Mouse (Mus musculus): ENCODE data around the gene Sema4d.

Sema4d gene

GRCm38 (mm10) chr13:51725446-51725845, 68.1 kb downstream of the Sema4d start:
- DNase-seq = peak; percentile 45 to 53

DNA sequence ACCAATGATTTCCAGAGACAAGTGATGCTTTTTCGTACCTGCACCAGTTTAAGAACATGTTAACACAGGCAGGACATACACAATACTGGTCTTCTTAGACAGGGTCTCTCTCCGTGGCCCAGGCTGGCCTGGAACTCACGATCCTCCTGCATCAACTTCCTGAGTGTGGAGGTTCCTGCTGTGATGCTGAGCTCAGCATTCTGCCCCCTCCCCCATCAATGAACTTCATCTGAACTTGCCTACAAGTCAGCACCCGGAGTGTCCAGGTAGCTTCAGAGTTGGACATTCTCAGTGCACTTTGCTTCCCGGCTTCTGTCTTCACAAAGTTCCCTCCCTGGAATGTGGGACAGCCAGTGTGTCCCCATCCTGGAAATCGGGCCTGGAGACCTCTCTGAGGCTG, 69.0 kb downstream of the Sema4d start:
- DNase-seq = no peak

GRCm38 (mm10) chr13:51723114-51723513, 70.4 kb downstream of the Sema4d start:
- no peak for DNase-seq

DNA sequence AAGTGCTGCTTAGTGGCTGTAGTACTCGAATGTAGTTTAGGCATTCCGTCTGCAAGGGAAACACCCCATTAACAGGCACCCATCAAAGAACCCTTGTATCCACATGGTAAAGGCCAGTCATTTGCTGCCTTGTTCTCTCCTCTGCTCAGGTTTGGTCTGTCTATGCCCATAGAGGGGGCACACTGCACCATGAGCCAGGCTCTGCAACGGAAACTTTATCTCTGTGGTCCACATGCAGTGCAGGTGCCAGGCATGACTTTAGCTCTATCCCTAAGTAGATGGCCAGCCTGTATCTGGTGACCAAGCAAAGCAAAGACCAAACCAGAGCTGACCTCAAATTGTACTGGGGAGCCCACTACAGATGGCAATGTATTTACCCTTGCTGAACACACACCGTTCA, 73.0 kb downstream of the Sema4d start:
- no peak for DNase-seq

DNA sequence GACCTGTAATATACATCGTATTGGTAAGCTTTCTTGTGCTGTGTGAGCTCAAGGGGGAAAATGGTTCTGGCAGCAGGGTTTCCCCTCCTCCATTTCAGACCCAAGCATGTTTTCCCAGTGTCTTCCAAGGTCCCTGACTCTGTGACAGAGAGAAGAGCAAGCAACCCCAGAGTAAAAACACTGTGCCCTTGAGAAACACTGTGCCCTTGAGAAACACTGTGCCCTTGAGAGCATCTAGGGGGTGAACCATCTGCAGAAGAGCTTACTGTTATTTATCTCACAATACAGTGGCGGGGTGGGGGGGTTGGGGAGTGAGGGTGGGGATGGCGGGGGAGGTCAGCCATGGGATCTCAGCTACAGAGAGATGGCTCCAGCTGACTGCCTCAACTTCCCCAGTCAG, 74.3 kb downstream of the Sema4d start:
- no peak for DNase-seq

GRCm38 (mm10) chr13:51716350-51717263, 76.9 kb downstream of the Sema4d start:
- peak; percentile 74 to 81 for DNase-seq

GRCm38 (mm10) chr13:51712022-51712421, 81.5 kb downstream of the Sema4d start:
- DNase-seq = no peak

DNA sequence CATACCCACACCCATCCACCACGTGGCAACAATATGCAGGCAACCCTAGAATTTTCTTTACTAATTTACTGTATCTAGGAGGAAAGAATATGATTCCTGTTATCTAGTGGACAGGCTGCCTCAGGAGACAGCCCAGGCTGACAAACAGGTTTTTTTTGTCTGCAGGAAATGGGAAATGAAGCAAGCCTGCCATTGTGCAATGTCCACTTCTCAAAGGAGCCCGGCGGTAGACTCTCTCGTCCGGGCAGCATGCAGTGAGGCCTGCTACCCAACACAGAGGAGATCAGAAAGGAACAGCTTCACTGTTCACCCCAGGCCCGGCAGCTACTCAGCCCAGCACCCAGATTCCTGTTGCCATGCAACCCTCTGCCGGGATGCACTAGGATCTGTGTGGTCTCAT, 82.8 kb downstream of the Sema4d start:
- no peak for DNase-seq

DNA sequence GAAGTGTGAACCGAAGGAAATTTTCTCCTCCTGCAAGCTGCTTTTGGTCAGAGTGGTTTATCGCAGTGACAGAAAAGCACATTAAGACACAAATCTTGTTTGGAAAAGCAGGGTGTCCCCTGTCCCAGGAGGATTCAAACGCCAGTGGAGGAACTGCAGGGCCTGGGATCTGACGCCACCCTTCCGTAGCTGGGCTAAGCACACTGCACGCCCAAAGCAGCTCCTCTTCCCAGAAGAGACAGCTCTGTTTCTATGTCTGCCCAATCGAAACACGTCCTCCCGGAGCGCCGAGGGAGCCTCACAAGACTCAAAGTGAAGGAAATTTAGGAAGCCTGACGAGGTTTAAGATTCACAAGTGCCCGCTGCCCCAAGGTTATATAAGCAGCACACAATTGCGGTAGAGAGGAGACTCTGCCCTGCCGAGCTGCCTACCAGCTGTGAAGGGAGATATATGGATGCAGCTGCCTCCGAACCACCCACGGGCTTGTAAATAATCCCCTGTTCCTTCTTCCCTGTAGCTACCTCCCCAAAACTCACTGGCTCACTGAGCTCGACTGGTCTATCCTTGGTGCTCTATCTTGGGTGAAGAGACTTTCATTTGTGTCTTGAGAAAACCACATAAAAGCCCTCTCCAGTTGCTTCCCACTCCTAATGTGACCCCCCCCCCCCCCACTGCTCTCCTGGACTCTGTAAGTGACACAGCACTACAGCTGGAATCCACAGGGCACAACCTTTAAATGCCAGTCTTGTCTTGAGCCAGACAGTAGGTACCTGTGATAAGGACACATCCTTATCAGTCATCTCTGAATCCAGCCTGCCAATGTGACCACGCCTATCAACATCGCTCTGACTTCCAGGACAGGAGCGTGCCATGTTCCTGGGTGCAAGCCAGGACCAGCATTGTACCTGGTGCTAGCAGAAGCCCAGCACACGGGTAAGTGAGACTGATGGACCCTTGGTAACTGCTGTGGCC, 87.4 kb downstream of the Sema4d start:
- DNase-seq = no peak

- DNase-seq = no peak
These were observed 89.7 kb downstream of the Sema4d start for GRCm38 (mm10) chr13:51703893-51704292.

GRCm38 (mm10) chr13:51698318-51698717, 95.2 kb downstream of the Sema4d start:
- DNase-seq = no peak

DNA sequence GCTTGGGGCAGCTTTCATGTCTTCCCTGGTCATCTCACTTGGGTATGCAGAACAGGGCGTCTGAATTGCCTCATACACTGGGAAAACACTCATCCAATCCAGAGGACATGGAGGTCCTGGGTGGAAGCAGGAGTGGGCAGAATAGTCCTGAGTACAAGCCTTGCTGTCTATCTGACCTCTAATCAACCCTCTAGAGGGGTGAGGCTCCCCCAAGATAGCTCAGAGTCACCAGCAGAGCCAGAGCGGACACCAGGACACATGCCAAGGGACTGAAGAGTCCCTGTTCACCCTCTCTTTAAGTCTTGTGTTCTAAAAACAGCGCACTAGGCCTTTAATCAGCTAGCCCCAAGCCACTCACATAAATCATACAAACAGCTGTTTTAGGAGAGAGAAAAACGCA, 95.7 kb downstream of the Sema4d start:
- no peak for DNase-seq

GRCm38 (mm10) chr13:51697455-51697854, 96.1 kb downstream of the Sema4d start:
- DNase-seq = no peak

DNA sequence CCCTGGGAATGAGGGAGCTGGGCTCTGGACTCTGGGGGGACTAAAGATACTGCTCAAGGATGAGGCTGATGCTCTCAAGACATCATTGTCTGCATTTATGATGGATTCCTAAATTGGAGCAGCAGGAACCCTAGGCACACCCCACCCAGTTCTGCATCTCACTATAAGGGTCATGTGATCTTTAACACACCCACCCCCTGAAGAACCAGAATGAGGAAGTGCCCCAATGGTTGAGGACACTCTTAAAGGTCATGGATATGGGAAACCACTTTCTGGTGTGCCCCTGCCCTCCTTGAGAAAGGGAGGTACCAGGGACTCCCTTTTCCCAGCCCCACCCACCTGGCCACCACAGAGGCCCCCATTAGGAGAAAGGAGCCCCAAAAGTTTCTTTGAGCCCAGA, 97.1 kb downstream of the Sema4d start:
- no peak for DNase-seq

DNA sequence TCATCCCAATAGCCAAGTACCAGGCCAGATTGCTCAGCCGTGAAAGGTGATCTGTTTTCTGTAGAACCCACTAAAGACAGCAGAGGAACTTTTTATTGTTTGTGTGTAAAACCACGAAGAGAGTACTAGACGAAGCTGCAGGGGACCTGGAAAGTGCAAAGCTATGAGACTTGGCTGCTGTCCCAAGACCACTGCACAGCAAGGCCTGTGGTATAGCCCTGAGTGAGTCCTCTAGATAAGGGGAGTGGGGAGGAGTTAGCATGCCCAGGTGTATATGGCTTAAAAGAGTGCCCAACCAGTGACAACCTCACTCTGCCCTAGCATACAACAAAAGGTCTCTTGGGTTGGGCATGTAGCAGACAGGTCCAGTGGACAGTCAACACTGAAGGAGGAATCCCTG, 104.9 kb downstream of the Sema4d start:
- no peak for DNase-seq

GRCm38 (mm10) chr13:51686966-51687365, 106.6 kb downstream of the Sema4d start:
- no peak for DNase-seq

- DNase-seq = no peak
These were observed 108.1 kb downstream of the Sema4d start for GRCm38 (mm10) chr13:51685290-51685966.

- DNase-seq = no peak
These were observed 111.9 kb downstream of the Sema4d start for GRCm38 (mm10) chr13:51681634-51682033.

DNA sequence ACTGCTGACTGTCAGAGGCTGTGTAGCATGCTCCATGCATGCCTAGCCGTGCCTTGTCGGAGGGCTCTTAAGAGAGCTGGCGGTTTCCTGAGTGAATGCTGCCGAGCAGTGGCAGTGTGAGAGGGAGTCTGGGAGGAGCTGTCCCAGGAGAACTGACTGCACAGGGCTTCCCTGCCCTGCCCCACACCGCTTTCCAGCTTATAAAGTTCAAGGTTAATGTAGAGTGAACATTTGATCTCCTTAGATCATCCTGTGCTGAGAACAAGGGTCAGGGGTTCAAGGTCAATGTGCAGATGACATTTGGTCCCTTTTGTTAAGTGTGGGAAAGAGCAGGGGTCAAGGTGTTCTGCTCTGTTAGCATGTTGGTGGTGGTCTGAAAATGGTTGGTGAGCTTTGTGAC, 112.5 kb downstream of the Sema4d start:
- no peak for DNase-seq

DNA sequence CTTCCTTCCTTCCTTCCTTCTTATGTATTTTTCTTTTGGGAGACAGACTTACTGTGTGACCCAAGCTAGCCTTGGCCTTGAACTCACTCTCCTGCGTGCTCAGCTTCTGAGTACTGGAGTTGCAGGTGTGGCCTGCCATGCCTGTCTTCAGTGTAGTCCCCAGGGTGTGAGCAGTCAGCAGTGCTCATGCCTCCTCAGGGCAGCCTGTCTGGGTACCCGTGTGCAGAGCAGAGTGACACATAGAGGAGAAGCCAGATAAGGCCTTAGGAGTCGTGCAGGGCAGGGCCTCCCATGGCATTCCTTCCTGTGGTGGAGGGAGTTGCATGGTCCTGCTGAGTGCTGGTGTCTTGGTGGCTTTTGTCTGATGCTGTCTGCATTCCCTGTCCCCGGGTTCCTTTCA, 114.2 kb downstream of the Sema4d start:
- no peak for DNase-seq

DNA sequence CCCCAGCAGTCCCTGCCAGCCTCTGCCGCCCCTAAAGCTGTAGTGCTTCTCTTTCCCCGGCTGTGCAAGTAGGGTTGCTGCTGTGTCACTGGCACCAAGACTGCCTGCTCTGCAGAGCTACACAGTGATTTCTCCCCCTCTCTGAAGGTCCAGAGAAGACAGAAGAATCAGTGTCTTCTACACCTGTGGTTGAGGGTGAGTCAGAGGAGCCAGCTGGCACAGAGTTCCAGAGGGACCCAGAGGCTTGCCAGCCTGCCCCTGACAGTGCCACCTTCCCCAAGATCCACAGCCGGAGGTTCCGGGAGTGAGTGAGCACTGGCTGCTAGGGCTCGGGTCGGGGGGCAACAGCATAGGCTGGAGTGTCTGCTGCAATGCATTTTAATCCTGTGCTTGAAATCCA, 114.9 kb downstream of the Sema4d start:
- DNase-seq = peak in 1 of 2 experiments; percentile 55

DNA sequence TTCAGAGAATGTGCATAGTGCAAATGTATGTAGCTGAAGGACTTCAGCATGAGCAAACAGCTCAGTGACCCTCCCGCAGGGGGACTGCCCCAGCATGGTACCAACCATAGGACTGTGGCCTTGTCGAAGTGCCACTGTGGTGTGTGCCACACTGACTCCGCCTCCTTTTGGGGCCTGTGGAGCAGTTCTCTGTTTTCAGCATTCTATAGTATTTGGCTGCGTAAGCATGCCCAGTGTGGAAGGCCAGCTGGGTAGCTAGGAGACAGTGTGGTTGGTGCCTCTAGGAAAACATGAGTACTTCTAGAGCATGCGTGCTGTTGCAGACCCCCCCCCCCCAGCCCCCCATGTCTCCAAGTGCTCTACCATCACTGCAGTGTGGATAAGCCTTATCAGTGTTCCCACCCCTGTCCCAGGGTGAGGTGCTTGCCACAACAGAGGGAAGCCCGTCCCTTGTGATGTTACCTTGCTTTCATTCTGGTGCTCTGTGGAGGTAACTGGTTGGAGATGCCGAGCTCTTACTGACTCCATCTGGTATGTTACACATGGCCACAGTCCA, 115.8 kb downstream of the Sema4d start:
- DNase-seq = no peak

DNA sequence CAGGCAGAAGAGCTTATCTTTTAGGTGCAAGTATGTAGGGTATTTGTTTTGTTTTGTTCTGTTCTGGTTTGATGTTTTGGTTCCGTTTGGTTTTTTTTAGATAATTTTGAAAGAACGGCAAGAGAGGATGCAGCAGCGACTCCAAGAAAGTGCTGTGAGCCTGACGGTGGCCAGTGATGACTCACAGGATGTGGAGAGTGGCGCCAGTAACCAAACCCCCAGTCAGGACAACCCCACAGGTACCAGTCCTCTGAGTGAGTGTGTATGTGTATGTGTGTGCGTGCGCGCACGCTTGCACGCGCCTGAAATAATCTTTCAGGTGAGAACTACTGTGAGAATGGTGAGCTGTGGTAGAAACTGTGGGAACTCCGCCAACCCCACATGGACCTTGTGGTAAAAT, 116.5 kb downstream of the Sema4d start:
- no peak for DNase-seq

Measured in cerebellum, postnatal 25 days (tissue).